8 mouse cellular contexts compared by ENCODE assay signal in the genomic region with DNA sequence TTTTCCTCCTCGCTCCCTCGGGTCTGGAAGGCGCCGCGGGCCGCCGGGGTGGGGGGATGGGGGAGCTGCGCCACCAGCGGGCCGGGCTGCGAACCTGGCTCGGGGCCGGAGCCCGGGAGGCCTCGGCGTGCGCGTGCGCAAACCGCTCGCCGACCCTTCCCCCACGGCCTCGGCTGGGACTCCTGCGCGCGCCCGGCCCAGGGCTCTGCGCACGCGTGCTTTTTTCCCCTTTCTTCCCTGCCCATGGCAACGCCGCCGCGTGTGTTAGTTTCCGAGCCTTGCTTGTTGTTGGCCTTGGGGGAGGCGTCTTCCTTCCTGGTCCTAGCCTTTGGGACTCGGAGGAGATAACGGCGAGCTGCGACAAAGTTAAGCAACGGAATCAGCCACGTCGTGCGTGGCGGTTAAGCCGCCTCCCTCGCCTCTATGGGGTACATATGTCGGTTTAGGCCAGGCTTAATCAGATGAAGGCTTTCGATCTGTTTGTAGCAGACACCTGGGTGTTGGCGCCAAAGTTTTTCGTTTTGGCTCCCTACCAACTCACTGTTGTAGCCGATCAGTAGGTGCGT. TPM values are rescaled to one million over a fixed set of nuclear protein-coding genes. Genes with fewer than 3 reads are reported as not detected.
DNase-seq lines count a peak whose midpoint lies in the region; ATAC-seq and TF ChIP-seq lines count a peak whose summit lies in the region.

No protein-coding gene starts in this region.

- no peak for TF ChIP-seq POLR2A in liver, adult 2 months (IDR thresholded peaks at IDR 0.05; ENCODE audit: extremely low read depth, insufficient read depth, low read length)

- H3K4me2 ChIP-seq in heart, embryonic 13.5 days, result peak overlapping the region; percentile 78
- H3K4me2 ChIP-seq in kidney, postnatal 0 days (ENCODE audit: low read length), result peak overlapping the region; percentile 67

- no peaks in the 10 kb centered on the region for H3K9me3 ChIP-seq in heart, embryonic 13.5 days
- H3K9me3 ChIP-seq in kidney, postnatal 0 days (replicated peaks; ENCODE audit: low read length), result no peaks in the 10 kb centered on the region

- H3K4me1 ChIP-seq in brown adipose tissue, adult 24 weeks (ENCODE audit: control insufficient read depth, insufficient read depth, insufficient read length, low read length), result peaks cover 5% of the 10 kb centered on the region; the same call in 1 of the 2 replicates
- peaks cover 46% of the 10 kb centered on the region for H3K4me1 ChIP-seq in heart, embryonic 13.5 days
- no peaks in the 10 kb centered on the region for H3K4me1 ChIP-seq in kidney, postnatal 0 days (replicated peaks; ENCODE audit: insufficient read depth, low read length)
- H3K4me1 ChIP-seq in liver, adult 2 months (ENCODE audit: control insufficient read depth, insufficient read depth, low read length), result peaks cover 10% of the 10 kb centered on the region

- no peaks in the 10 kb centered on the region for H3K27me3 ChIP-seq in heart, embryonic 13.5 days (replicated peaks)
- H3K27me3 ChIP-seq in kidney, postnatal 0 days (ENCODE audit: insufficient read depth, low read length), result no peaks in the 10 kb centered on the region
- H3K27me3 ChIP-seq in liver, adult 2 months (ENCODE audit: control insufficient read depth, insufficient read depth, low read length), result no peaks in the 10 kb centered on the region

- peak overlapping the region; percentile 98 for H3K27ac ChIP-seq in brown adipose tissue, adult 24 weeks (replicated peaks; ENCODE audit: low read depth, low read length)
- peak overlapping the region; percentile 100 for H3K27ac ChIP-seq in heart, embryonic 13.5 days (replicated peaks)
- H3K27ac ChIP-seq in kidney, postnatal 0 days, result peak overlapping the region; percentile 100
- H3K27ac ChIP-seq in liver, adult 2 months (replicated peaks; ENCODE audit: insufficient read depth, low read depth, low read length), result peak overlapping the region; percentile 90

- peak overlapping the region; percentile 87 for H3K4me3 ChIP-seq in brown adipose tissue, adult 24 weeks (ENCODE audit: insufficient read depth, low read depth, low read length)
- peak overlapping the region; percentile 88 for H3K4me3 ChIP-seq in heart, embryonic 13.5 days
- peak overlapping the region; percentile 90 for H3K4me3 ChIP-seq in kidney, postnatal 0 days (replicated peaks; ENCODE audit: low read depth, low read length)
- H3K4me3 ChIP-seq in liver, adult 2 months (ENCODE audit: insufficient read depth, low read depth, low read length), result peak overlapping the region; percentile 87

- peaks cover 6% of the 10 kb centered on the region for H3K79me2 ChIP-seq in liver, adult 2 months (ENCODE audit: control insufficient read depth, insufficient read depth, low read length)

- peak; percentile 57 for ATAC-seq in CD4-positive, CD25-positive, alpha-beta regulatory T cell, adult 4 months
- ATAC-seq in erythroid progenitor cell, adult 5-6 weeks (replicated peaks; ENCODE audit: low FRiP score, poor library complexity, severe bottlenecking), result peak; percentile 56
- peak; percentile 67 for ATAC-seq in heart, embryonic 13.5 days (ENCODE audit: extremely low read depth, insufficient number of reproducible peaks, low FRiP score, low TSS enrichment)
- peak; percentile 79 for ATAC-seq in kidney, postnatal 0 days (replicated peaks; ENCODE audit: low FRiP score, low read depth)
- ATAC-seq in monocyte, adult 5-6 weeks (replicated peaks; ENCODE audit: insufficient number of reproducible peaks, low FRiP score, low TSS enrichment, poor library complexity, severe bottlenecking), result peak; percentile 25

- WGBS in heart, embryonic 13.5 days, result under 1% methylated on average over 54 of the region's 54 CpGs
- WGBS in kidney, postnatal 0 days, result 0% methylated on average over 44 of the region's 54 CpGs
- under 1% methylated on average over 54 of the region's 54 CpGs for WGBS in liver, adult 2 months

- H3K36me3 ChIP-seq in heart, embryonic 13.5 days, result peaks cover 18% of the 10 kb centered on the region; the same call in 1 of the 2 replicates
- peaks cover 4% of the 10 kb centered on the region; the same call in 1 of the 2 replicates for H3K36me3 ChIP-seq in kidney, postnatal 0 days (ENCODE audit: insufficient read depth, low read length)
- H3K36me3 ChIP-seq in liver, adult 2 months (ENCODE audit: control insufficient read depth, insufficient read depth, low read length), result no peaks in the 10 kb centered on the region

- TF ChIP-seq CTCF in kidney, postnatal 0 days (IDR thresholded peaks at IDR 0.05; ENCODE audit: low read depth), result no peak
- no peak for TF ChIP-seq CTCF in liver, adult 2 months (IDR thresholded peaks at IDR 0.05; ENCODE audit: low read depth, low read length)

- peak; percentile 93 for DNase-seq in kidney, postnatal 0 days (ENCODE audit: low spot score)
- DNase-seq in liver, adult 2 months (ENCODE audit: extremely low read depth, low read depth, low spot score), result peak; percentile 70
- DNase-seq in spleen, postnatal 36 days (ENCODE audit: low spot score in 2 of 2), result peak; percentile 83 to 85

- H3K9ac ChIP-seq in heart, embryonic 13.5 days, result peak overlapping the region; percentile 95
- peak overlapping the region; percentile 93 for H3K9ac ChIP-seq in kidney, postnatal 0 days (ENCODE audit: low read depth, low read length)
- peak overlapping the region; percentile 93 for H3K9ac ChIP-seq in liver, adult 2 months (ENCODE audit: low read depth, low read length)

RNA-seq across cellular contexts. Expression of a gene that starts 0.6 kb away (rescaled TPM):
- 100 to 1,000 TPM; 190 to 207 TPM for polyA plus RNA-seq in CD4-positive, CD25-positive, alpha-beta regulatory T cell, adult 4 months (2017; shearing (Covaris generic))
- 25.9 and 34.2 TPM in 2 replicates for polyA plus RNA-seq in brown adipose tissue, adult 24 weeks (2012; ENCODE audit: insufficient read depth, insufficient read length, missing spikeins)
- total RNA-seq in erythroid progenitor cell, adult 5-6 weeks (2015; ENCODE audit: low replicate concordance), result 223 and 225 TPM in 2 replicates
- 379 and 392 TPM in 2 replicates for total RNA-seq in erythroid progenitor cell, adult 5-6 weeks (2017; ENCODE audit: low replicate concordance)
- polyA plus RNA-seq in heart, embryonic 13.5 days (2015; fragmentation: Nextera tagmentation; extraction: Ambion mirVana), result 71.9 and 76.9 TPM in 2 replicates
- 83.9 and 88.3 TPM in 2 replicates for polyA plus RNA-seq in kidney, postnatal 0 days (2015; fragmentation: Nextera tagmentation; extraction: Ambion mirVana)
- total RNA-seq in liver, adult 2 months (2014; rRNA removed), result 56.0 and 73.1 TPM in 2 replicates
- 4.7 and 6.9 TPM in 2 replicates for polyA plus RNA-seq in liver, adult 2 months (2012; rRNA removed)
- total RNA-seq in monocyte, adult 5-6 weeks (2017), result 413 to 489 TPM (median 444 TPM) in 3 replicates

RNA-seq across cellular contexts. Expression of a gene that starts 34.8 kb away (rescaled TPM):
- under 1 TPM; 0.73 to 0.79 TPM for polyA plus RNA-seq in CD4-positive, CD25-positive, alpha-beta regulatory T cell, adult 4 months (2017; shearing (Covaris generic))
- polyA plus RNA-seq in brown adipose tissue, adult 24 weeks (2012; ENCODE audit: insufficient read depth, insufficient read length, missing spikeins), result not detected in 2 replicates
- 42.3 and 46.5 TPM in 2 replicates for total RNA-seq in erythroid progenitor cell, adult 5-6 weeks (2015; ENCODE audit: low replicate concordance)
- 16.0 and 24.5 TPM in 2 replicates for total RNA-seq in erythroid progenitor cell, adult 5-6 weeks (2017; ENCODE audit: low replicate concordance)
- polyA plus RNA-seq in heart, embryonic 13.5 days (2015; fragmentation: Nextera tagmentation; extraction: Ambion mirVana), result 1.5 and 1.7 TPM in 2 replicates
- polyA plus RNA-seq in kidney, postnatal 0 days (2015; fragmentation: Nextera tagmentation; extraction: Ambion mirVana), result 1.0 and 1.5 TPM in 2 replicates
- total RNA-seq in liver, adult 2 months (2014; rRNA removed), result 0.13 TPM in 1 of 2 replicates, not detected in the other
- 0.05 TPM in 1 of 2 replicates, not detected in the other for polyA plus RNA-seq in liver, adult 2 months (2012; rRNA removed)
- total RNA-seq in monocyte, adult 5-6 weeks (2017), result 0.48 to 0.87 TPM in 2 of 3 replicates, not detected in the other

Comparison
In these comparisons a context has a peak if more than half of its experiments do, and no peak if none do; other contexts are left out.
1. Peak in every context shown above with its lines: DNase-seq, ATAC-seq, H3K4me3 ChIP-seq and H3K27ac ChIP-seq.
2. ATAC-seq: peak in every context shown above with its lines; median percentile 79 in kidney, postnatal 0 days; 67 in heart, embryonic 13.5 days; 57 in CD4-positive, CD25-positive, alpha-beta regulatory T cell, adult 4 months; 56 in erythroid progenitor cell, adult 5-6 weeks; 25 in monocyte, adult 5-6 weeks.